Mouse (Mus musculus) E14TG2a.4 (cell line): ENCODE data around the gene Mesd.

Experiments
- CTCF ChIP-seq: conservative IDR thresholded peaks from 2 replicates; pipeline ENCODE4 v1.5.1; 2014; ENCODE audit warnings: low read length
- NANOG ChIP-seq: IDR thresholded peaks from 2 replicates; pipeline ENCODE4 v1.6.1; 2014; ENCODE audit warnings: borderline replicate concordance, low read length, mixed read lengths
- POU5F1 ChIP-seq: IDR thresholded peaks from 2 replicates; pipeline ENCODE4 v1.6.1; 2014; ENCODE audit warnings: low read length, borderline replicate concordance

GRCm38 (mm10) chr7:83882150-83882632, 2.1 kb upstream of the Mesd start:
- TF ChIP-seq CTCF (no peak), POU5F1 (no peak), NANOG (no peak)
